Mouse (Mus musculus) heart, postnatal 0 days (tissue): Measurements from ENCODE around the gene Thap2.

Experiments
- CTCF ChIP-seq: IDR thresholded peaks from 2 replicates; pipeline ENCODE4 v1.5.1; 2016; ENCODE audit warnings: antibody characterized with exemption, control low read depth, low read depth
- EP300 ChIP-seq: IDR thresholded peaks from 2 replicates; pipeline ENCODE4 v1.6.1; 2016; ENCODE audit warnings: antibody characterized with exemption, low read depth

DNA sequence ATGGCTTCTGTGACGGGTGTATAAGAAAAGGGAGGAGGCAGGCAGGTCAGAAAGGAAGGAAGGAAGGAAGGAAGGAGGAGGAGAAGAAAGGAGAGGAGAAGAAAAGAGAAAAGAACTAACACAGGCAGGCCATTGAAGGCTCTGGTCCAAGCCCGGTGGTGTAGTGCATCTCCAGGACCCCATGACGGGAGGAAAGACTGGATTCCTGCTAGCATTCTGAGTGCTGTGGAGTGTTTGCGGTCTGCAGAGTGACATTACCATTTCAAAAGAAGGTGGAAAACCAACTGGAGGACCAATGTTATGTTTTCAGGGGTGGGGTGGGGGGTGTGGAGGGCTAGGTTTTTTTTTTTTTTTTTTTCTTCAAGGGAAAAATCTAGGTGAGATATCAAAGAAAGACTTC, 37.7 kb upstream of the Thap2 start:
- TF ChIP-seq CTCF (no peak), EP300 (no peak)
